In the genomic region with DNA sequence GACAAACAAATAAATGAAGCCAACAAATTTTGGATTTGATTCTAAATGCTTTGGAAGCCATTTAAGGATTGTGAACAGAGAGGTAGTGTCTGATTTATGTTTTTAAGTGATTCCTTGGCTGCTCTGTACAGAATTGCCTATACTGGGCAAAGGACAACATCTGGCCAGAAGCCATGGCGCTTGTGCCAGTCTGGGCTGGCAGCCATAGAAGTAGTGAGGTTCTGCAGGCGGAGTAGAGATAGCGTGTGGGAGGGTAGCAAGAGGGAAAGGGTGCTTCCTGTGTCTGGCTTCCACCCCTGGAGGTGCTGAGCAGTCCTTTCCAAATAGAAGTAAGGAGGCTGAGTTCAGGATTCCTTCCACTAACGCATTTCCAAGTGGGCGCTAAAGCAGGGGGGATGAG, we compare ENCODE assay signal across 8 mouse cellular contexts. TPM values are rescaled to one million over a fixed set of nuclear protein-coding genes. Genes with fewer than 3 reads are reported as not detected.
DNase-seq lines count a peak whose midpoint lies in the region; ATAC-seq and TF ChIP-seq lines count a peak whose summit lies in the region.

No protein-coding gene starts in this region.

- peak; percentile 52 to 65 for DNase-seq in cerebellum, postnatal 14 days
- DNase-seq in cerebellum, adult 9-11 months = no peak
- peak; percentile 63 for DNase-seq in 3134 (ENCODE audit: extremely low read depth, insufficient read length, low spot score)
- peak; percentile 76 for DNase-seq in gastrocnemius, adult 2 months
- peak; percentile 48 for DNase-seq in kidney, postnatal 14 days
- DNase-seq in right cerebral cortex, adult 18-20 months = peak; percentile 58
- no peak for DNase-seq in urinary bladder, postnatal 25 days (ENCODE audit: low spot score)

- WGBS in intestine, postnatal 0 days = 71% methylated on average over 5 of the region's 5 CpGs

- H3K9ac ChIP-seq in intestine, postnatal 0 days (ENCODE audit: low read depth, low read length) = no peak overlapping the region

- ATAC-seq in intestine, postnatal 0 days = no peak

- intact Hi-C loops in gastrocnemius, adult 2 months (cut with DNase I) = no loop called here

- H3K36me3 ChIP-seq in intestine, postnatal 0 days (ENCODE audit: control insufficient read depth, insufficient read depth) = no peaks in the 10 kb centered on the region

- TF ChIP-seq CTCF in gastrocnemius, adult 2 months (IDR thresholded peaks at IDR 0.05) = no peak
- TF ChIP-seq CTCF in intestine, postnatal 0 days (IDR thresholded peaks at IDR 0.05; ENCODE audit: low read depth) = no peak

- no peak overlapping the region for H3K4me3 ChIP-seq in gastrocnemius, adult 2 months
- H3K4me3 ChIP-seq in intestine, postnatal 0 days (ENCODE audit: low read depth, low read length) = no peak overlapping the region

- H3K4me2 ChIP-seq in intestine, postnatal 0 days (replicated peaks; ENCODE audit: low read depth) = no peak overlapping the region

- no peaks in the 10 kb centered on the region for H3K4me1 ChIP-seq in intestine, postnatal 0 days (replicated peaks; ENCODE audit: control insufficient read depth, insufficient read depth, low read length)

- H3K27me3 ChIP-seq in intestine, postnatal 0 days (replicated peaks; ENCODE audit: control insufficient read depth, insufficient read depth, low read length) = no peaks in the 10 kb centered on the region

- no peak overlapping the region for H3K27ac ChIP-seq in gastrocnemius, adult 2 months
- no peak overlapping the region for H3K27ac ChIP-seq in intestine, postnatal 0 days (ENCODE audit: low read depth, low read length)

- no peaks in the 10 kb centered on the region for H3K9me3 ChIP-seq in intestine, postnatal 0 days (ENCODE audit: control insufficient read depth)

RNA-seq across cellular contexts. Expression of gene Mtap, which starts 3.9 kb away (rescaled TPM):
- 10 to 100 TPM; 13.9 to 15.3 TPM for total RNA-seq in gastrocnemius, adult 2 months (2021)
- polyA plus RNA-seq in intestine, postnatal 0 days (2015; fragmentation: Nextera tagmentation; extraction: Ambion mirVana) = 12.5 and 13.2 TPM in 2 replicates

Comparison
In these comparisons a context has a peak if more than half of its experiments do, and no peak if none do; other contexts are left out.
1. DNase-seq: peak in cerebellum, postnatal 14 days (2 of 2), 3134 (single experiment), gastrocnemius, adult 2 months (single experiment), kidney, postnatal 14 days (single experiment) and right cerebral cortex, adult 18-20 months (single experiment); none in cerebellum, adult 9-11 months (single experiment) and urinary bladder, postnatal 25 days (single experiment).